In the genomic region with DNA sequence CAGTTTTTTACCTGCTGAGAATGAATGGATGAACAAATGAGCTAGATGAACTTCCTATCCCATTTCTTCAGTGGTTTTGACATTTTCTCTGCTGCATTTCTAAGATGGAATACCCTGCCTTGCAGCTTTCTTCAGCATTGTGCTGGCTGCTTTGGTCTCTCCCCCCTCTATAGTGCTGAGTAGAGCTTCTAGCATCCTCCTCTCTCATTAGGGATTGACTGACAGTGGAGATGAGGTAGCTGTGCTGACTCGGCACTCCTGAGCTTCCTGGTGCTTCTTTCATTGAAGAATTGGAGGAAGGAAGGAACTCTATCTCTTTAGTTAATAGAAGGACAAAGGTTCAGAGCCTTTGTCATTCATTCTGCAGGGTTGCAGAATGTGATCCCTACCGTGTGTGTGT, we compare ENCODE assay signal across 26 mouse cellular contexts.
"Had no signal": no experiment of that assay in that cellular context is flagged by ENCODE, and none has a peak within 500 bp of the region (broad histone marks: within the 10 kb centered on the region; RNA-seq: fewer than 3 reads in every experiment).

No protein-coding gene starts in this region.

- H3K27ac ChIP-seq: heart, adult 2 months; heart, embryonic 13.5 days; heart, embryonic 15.5 days; hindbrain, embryonic 13.5 days; hindbrain, postnatal 0 days; kidney, embryonic 15.5 days; kidney, postnatal 0 days; limb, embryonic 13.5 days; limb, embryonic 15.5 days; liver, embryonic 12.5 days; liver, embryonic 14.5 days had no signal

- H3K4me2 ChIP-seq: heart, embryonic 11.5 days; heart, embryonic 13.5 days; heart, embryonic 15.5 days; hindbrain, embryonic 13.5 days; kidney, embryonic 15.5 days; limb, embryonic 13.5 days; limb, embryonic 15.5 days; liver, embryonic 12.5 days had no signal

- H3K27me3 ChIP-seq: heart, embryonic 13.5 days; heart, embryonic 15.5 days; hindbrain, embryonic 13.5 days; kidney, embryonic 15.5 days; limb, embryonic 13.5 days; limb, embryonic 15.5 days; liver, embryonic 12.5 days had no signal

- DNase-seq: gastrocnemius, postnatal 14 days; gastrocnemius, postnatal 36 days; heart, adult 11 months; heart, adult 2 months; heart, postnatal 14 days; heart, postnatal 36 days; kidney, adult 11 months; kidney, adult 2 months; kidney, adult 9 months; kidney, postnatal 14 days; kidney, postnatal 36 days; layer of hippocampus, adult 9-11 months; layer of hippocampus, postnatal 36 days; left cerebral cortex, postnatal 4 days had no signal

- H3K9ac ChIP-seq: heart, embryonic 13.5 days; heart, embryonic 15.5 days; hindbrain, embryonic 13.5 days; kidney, embryonic 15.5 days; limb, embryonic 13.5 days; limb, embryonic 15.5 days; liver, embryonic 12.5 days; liver, embryonic 14.5 days had no signal

- H3K9me3 ChIP-seq: heart, embryonic 13.5 days; heart, embryonic 15.5 days; hindbrain, embryonic 13.5 days; kidney, embryonic 15.5 days; limb, embryonic 13.5 days; limb, embryonic 15.5 days; liver, embryonic 12.5 days had no signal

- H3K36me3 ChIP-seq: heart, embryonic 13.5 days; heart, embryonic 15.5 days; hindbrain, embryonic 13.5 days; kidney, embryonic 15.5 days; limb, embryonic 13.5 days; limb, embryonic 15.5 days; liver, embryonic 12.5 days had no signal

- H3K4me1 ChIP-seq: heart, embryonic 13.5 days; heart, embryonic 15.5 days; hindbrain, embryonic 13.5 days; kidney, embryonic 15.5 days; limb, embryonic 13.5 days; limb, embryonic 15.5 days; liver, embryonic 12.5 days had no signal

- H3K4me3 ChIP-seq: heart, adult 2 months; heart, embryonic 13.5 days; heart, embryonic 15.5 days; hindbrain, embryonic 13.5 days; kidney, embryonic 15.5 days; limb, embryonic 13.5 days; limb, embryonic 15.5 days; liver, embryonic 12.5 days had no signal

- ATAC-seq: hindbrain, postnatal 0 days; intestine, embryonic 16.5 days; liver, embryonic 12.5 days had no signal
